Mouse (Mus musculus) gastrocnemius, adult 2 months (tissue): ENCODE measurements at regions not wholly inside any gene's neighbourhood (a gene's known extent, or its start where the extent isn't known, plus 50 kb on each side); places are given as distances from the start of the nearest gene placed in this dataset.

Experiments used
- DNase-seq: peaks from one replicate; pipeline ENCODE4 v3.0.0; 2022
- H3K27ac ChIP-seq: fragments of 200-600 bp; 2 replicates; pipeline ENCODE4 v1.8.1; 2022; ENCODE audit warnings: mild to moderate bottlenecking
- H3K4me3 ChIP-seq: fragments of 200-600 bp; 2 replicates; pipeline ENCODE4 v1.8.1; 2022; ENCODE audit warnings: mild to moderate bottlenecking, moderate library complexity
- CTCF ChIP-seq: fragments of 200-600 bp; IDR thresholded peaks from 2 replicates; pipeline ENCODE4 v1.8.1; 2022; ENCODE audit warnings: antibody characterized with exemption, mild to moderate bottlenecking, moderate library complexity
- intact Hi-C: fragments of 180-260 bp; cut with DNase I; formaldehyde crosslinking; loops from one replicate; pipeline ENCODE4 v1.15.1; 2025

DNA sequence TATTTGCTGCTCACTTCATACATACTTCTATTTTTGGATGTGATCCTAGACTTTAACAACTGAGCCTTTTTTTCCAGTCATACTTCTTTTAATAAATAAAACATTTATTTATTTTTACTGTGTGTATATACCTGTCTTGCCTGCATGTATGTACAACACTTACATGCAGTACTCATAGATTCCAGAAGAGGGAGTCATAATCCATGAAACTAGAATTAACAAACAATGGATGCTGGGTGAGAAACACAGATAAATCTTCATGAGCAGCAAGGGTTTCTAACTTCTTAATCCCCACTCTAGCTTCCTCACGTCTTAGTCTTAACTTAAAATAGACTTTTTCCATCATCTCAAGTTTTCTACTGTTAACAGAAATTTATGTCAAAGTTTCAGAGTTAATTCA lies 1253.7 kb upstream of the Nr2f1 start:
- peak; percentile 9; the same call in 1 of the 2 replicates for TF ChIP-seq CTCF
- no peak overlapping the region for H3K4me3 ChIP-seq
- H3K27ac ChIP-seq: no peak overlapping the region
- no peak for DNase-seq
- intact Hi-C loops: no loop called here

DNA sequence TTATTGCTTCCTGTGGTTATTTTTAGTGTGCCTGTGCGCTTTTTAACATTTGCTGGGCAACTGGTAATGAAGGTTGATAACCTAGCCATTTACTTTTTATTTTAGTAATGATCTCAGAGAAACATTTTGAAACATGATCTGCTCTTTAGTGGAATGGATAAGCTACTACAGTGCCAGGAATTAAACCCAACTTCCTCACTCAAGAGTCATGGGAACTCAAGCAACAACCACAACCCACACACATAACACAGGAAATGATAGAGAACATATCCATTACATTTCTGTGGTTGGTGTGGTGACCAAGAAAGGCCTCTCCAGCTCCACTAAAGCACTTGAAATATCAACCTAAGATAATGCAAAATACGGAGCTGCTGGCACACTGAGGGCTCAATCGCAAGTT lies 1243.6 kb upstream of the Nr2f1 start:
- Histone ChIP-seq H3K4me3 (no peak overlapping the region), H3K27ac (no peak overlapping the region)
- DNase-seq: no peak
- intact Hi-C loops: no loop called here
- TF ChIP-seq CTCF: no peak

DNA sequence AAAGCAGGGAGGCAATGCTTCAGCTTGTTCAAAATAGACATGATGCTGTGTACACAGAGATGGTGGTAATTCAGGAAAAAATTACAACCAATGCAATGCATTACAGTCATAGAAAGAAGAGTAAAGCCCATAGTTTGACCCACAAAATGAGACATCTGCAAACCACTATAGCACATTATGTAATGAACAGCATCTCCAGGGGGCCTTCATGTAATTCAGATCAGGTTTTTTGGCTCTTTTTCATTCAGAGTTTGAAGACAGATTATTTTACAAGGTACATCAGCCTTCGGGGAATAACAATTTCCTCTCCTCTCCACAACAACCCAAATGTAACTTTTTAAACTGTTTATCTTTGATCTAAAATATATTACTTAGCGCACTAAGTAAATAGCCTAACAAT lies 1243.1 kb upstream of the Nr2f1 start:
- no peak overlapping the region for H3K27ac ChIP-seq
- no peak for TF ChIP-seq CTCF
- no peak for DNase-seq
- intact Hi-C loops: no loop called here
- H3K4me3 ChIP-seq: no peak overlapping the region

DNA sequence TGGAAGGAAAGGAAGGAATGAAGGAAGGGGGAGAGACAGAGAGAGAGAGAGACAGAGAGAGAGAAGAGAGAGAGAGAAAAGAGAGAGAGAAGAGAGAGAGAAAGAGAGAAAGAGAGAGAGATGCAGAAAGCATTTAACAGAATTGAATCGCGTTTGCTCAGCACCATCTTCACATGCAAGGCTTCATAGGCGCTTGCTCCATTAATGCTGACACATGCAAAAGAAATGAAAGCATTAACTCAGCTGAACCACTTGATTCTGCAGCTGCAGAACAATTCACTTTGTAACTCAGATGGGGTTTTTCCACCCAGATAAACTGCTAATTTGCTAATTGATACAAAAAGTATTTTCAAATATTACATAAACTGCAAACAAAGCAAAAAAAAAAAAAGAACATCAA lies 1231.9 kb upstream of the Nr2f1 start:
- TF ChIP-seq CTCF: no peak
- intact Hi-C loops: no loop called here
- H3K27ac ChIP-seq: no peak overlapping the region
- DNase-seq: no peak
- no peak overlapping the region for H3K4me3 ChIP-seq

DNA sequence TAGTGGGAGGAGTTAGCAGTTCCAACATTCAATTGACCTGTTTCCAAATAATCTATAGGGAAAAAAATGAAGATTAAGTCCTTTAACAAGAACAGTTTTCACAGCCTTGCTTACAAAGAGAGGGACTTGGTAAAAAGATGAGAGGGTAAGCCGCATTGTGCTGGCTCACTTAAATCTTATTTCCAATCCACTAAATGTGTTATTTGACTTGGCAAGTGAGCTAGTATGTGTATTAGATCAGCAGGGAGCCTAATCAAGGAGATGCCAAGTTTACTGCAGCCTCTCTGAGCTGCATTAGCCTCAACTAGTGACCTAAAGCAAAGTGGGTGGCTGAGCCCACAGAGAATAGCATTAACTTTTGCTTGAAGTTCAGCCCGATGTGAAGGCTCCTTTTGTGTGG lies 1231.4 kb upstream of the Nr2f1 start:
- intact Hi-C loops: no loop called here
- no peak for TF ChIP-seq CTCF
- DNase-seq: no peak
- no peak overlapping the region for H3K27ac ChIP-seq
- H3K4me3 ChIP-seq: no peak overlapping the region

DNA sequence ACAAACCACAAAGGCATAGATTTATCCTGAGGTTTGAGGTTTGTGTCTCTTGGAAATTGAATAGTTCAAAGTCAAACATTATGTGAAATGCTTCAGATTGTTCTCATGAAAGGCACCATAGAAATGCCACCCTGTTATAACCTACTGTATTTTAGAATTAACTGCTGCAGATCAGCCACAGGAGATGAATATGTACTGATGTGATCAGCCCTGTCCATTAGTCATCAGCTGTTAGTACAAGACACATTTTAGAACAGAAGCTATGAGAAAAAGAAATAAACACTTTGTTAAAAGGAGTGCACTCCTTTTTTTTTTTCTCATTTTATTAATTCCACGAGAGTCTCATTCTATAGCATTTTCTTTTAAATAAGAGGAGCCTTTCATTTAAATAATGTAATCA lies 1231.0 kb upstream of the Nr2f1 start:
- no peak for DNase-seq
- intact Hi-C loops: no loop called here
- Histone ChIP-seq H3K27ac (no peak overlapping the region), H3K4me3 (no peak overlapping the region)
- TF ChIP-seq CTCF: no peak

DNA sequence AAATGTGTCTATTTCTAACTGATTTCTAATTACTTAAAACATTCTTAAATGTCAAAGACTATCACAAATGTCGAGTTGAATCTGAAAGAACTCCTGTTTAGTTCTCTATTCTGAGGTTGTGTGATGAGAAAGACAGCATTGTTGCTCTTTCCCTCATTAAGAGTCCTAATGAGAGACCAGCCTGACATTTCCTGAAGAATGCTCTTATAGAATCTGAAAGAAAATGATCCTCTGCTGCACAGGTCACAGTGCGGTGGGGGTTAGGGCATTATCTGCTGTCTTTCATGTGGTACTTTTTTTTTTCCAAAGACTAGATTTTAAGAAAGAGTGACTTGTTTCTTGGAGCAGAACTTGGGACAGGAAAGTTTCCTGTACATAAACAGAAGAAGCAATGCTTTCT lies 1218.3 kb upstream of the Nr2f1 start:
- no peak overlapping the region for H3K27ac ChIP-seq
- no peak overlapping the region for H3K4me3 ChIP-seq
- intact Hi-C loops: no loop called here
- no peak for TF ChIP-seq CTCF
- DNase-seq: no peak

DNA sequence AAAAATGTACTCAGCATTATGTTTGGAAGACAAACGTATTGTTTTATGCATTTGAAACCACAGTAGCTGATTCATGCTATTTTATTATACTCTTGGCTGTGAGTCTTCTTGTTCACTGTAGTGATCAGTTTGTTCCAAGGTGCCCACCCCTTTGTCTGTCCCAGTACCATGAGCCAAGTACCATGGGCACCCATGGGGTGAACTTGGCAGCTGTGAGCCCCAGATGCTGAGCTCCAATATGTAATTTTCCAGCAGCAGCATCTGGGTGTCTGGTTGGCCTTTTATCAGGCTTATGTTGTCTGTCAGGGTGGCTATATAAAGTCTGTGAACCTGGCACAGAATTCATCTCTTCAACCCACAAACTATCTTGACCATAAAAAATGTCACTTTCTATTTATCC lies 1200.5 kb upstream of the Nr2f1 start:
- Histone ChIP-seq H3K4me3 (no peak overlapping the region), H3K27ac (no peak overlapping the region)
- no peak for TF ChIP-seq CTCF
- intact Hi-C loops: no loop called here
- DNase-seq: no peak

DNA sequence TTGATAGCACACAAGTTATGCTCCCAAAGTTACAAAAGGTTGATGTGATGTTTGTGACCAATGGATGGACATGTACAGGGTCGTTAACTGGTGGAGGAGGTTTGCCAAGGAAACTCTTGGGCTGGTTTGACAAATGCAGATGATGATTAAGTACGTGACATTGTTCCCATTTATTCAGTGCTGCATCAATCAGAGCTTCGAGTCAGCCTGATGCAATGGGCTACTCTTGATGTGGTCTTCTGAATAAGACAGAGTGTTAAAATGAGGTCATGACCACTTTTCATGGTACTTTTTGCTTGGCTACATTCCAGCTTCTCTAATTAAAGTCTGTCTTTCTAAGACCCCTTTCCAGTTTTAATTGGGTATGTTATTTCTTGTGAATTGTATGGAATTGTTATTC lies 1194.4 kb upstream of the Nr2f1 start:
- intact Hi-C loops: no loop called here
- TF ChIP-seq CTCF: no peak
- no peak for DNase-seq

DNA sequence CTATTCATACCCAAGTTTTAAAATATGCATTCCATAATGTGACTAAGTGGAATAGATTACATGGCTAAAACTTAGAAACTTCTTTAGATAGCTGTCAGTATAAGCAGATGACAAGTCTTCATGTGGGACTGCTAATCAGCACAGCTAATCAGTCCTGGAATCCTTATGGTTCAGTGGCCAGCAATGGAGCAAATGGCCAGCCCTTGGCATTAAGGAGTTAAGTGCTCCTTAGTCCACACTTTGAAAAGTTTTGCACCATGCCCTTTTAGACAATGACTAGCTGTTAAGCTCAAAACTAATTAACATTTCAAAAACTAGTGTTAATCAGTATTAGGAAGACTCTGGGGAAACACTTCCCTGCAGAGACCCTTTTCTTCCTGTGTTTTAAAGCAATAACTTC lies 1188.4 kb upstream of the Nr2f1 start:
- intact Hi-C loops: no loop called here
- no peak overlapping the region for H3K4me3 ChIP-seq
- no peak for DNase-seq
- H3K27ac ChIP-seq: no peak overlapping the region
- no peak for TF ChIP-seq CTCF

More for the DNA sequence above, 1194.4 kb upstream of the Nr2f1 start:
- Histone ChIP-seq H3K27ac (no peak overlapping the region), H3K4me3 (no peak overlapping the region)

DNA sequence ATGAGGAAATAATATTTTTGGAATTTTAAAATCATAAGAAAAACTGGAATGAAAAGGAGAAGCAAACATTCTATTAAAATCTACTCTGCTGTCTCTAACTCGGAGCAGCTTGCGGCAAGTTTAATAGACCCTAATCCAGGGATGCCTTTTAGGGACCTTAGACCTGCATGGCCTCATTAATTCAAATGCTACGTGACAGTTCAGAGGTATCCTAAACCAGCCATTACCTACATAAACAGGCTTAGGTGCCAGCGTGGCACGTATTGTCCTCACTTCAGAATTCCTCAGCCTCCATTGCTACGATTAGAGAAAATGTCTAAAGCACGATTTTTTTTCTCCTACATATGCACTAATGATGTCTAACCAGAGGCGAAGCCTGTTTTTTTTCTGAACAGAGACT lies 1141.9 kb upstream of the Nr2f1 start:
- no peak overlapping the region for H3K27ac ChIP-seq
- no peak for TF ChIP-seq CTCF
- no peak for DNase-seq
- no peak overlapping the region for H3K4me3 ChIP-seq
- intact Hi-C loops: no loop called here

DNA sequence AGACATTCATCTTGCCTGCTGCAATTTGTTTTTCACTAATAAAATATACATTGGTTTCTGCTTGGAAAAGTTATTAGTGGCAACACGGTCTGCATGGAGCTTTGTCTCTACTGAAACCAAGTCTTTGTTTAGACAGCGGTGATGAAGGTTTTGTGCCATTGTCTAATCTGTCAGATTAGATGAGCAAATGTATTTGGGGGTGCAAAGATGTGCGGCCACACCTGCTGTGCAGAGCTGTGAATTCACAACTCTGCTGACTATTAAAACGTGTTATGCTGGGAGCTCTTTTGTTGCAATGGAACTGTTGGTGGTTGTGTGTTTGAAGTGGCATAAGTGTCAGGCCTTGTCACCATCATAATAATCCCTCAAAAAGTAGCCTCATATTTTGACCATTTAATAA lies 1140.9 kb upstream of the Nr2f1 start:
- H3K27ac ChIP-seq: no peak overlapping the region
- no peak for TF ChIP-seq CTCF
- H3K4me3 ChIP-seq: no peak overlapping the region
- intact Hi-C loops: no loop called here
- DNase-seq: no peak

DNA sequence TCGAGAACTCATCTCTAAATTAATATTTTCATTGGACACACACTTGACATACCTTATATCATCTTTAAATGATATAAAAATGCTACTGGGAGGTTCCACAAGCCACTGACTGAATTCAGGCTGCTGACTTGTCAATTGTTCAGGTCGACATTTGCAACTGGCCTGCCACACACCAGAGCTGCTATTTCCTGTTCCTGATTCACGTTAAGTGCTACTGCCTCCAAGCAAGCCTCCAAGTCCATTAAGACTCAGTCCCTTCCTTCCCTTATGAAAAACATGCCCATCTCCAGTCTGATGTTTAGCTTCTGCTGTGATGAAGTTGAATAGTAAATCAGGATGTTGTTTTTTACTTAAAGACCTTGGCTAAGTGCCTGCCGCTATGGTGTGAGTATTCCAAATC lies 1140.2 kb upstream of the Nr2f1 start:
- Histone ChIP-seq H3K4me3 (no peak overlapping the region), H3K27ac (no peak overlapping the region)
- intact Hi-C loops: no loop called here
- no peak for TF ChIP-seq CTCF
- DNase-seq: no peak

DNA sequence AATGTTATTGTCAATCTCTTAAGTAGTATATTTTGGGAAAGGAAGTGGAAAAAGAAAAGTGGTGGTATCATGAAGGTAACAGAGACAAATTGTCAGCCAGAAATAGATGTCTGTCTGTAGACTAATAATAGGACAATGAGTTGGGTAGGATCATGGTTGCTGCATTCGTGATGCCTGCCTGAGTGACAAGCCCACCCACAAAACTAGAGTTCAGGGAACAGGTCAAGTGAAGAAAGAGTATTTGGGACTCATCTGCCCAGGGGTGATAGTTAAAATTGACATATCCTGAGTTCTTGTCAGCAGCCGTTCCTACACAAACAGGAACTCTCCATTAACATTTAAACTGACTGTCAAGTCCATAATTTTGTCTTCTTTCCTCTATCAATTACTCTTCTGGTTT lies 1120.6 kb upstream of the Nr2f1 start:
- no peak overlapping the region for H3K27ac ChIP-seq
- intact Hi-C loops: no loop called here
- no peak for TF ChIP-seq CTCF
- no peak overlapping the region for H3K4me3 ChIP-seq
- no peak for DNase-seq

DNA sequence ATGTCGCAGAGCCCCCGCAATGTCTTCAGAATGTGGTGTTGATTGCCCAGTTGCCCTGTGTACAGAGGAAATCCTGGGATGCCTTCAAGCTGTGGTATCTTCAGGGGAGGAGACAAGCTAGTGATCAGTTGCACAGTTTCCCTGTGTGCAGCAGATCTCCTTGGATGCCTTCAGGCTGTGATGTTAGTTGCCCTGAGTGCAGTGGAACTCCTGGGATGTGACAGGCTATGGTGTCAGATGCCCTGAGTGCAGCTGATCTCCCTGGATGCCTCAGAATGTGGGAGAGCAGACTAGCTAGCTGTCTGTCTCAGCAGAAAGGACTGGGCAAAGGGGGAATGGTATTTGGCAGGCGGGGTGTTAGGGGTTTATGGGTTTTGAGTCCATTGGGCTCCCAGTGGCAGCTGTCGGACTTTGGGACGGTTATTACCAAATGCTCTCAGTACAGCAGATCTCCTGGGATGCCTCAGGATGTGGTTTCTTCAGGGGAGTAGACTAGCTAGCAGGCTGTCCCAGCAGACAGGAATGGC lies 1110.1 kb upstream of the Nr2f1 start:
- DNase-seq: no peak
- intact Hi-C loops: no loop called here
- TF ChIP-seq CTCF: no peak
- Histone ChIP-seq H3K27ac (no peak overlapping the region), H3K4me3 (no peak overlapping the region)
